Mouse (Mus musculus) embryonic facial prominence, embryonic 12.5 days (tissue): Measurements from ENCODE around the gene Nop16. TPM values are rescaled to one million over a fixed set of nuclear protein-coding genes. Genes with fewer than 3 reads are reported as not detected.

Experiments used
- ATAC-seq: fragments of 200-750 bp; cut with Nextera tagmentation; 2 replicates; pipeline ENCODE4 v1.8.0; 2017; ENCODE audit not compliant: insufficient number of reproducible peaks, insufficient read depth, low FRiP score, low TSS enrichment
- H3K27ac ChIP-seq: fragments of 300-500 bp; sonication (generic); 2 replicates; pipeline ENCODE4 v1.5.1; 2016; ENCODE audit warnings: mild to moderate bottlenecking
- H3K27me3 ChIP-seq: fragments of 300-500 bp; sonication (generic); 2 replicates; pipeline ENCODE4 v1.6.1; 2016; ENCODE audit warnings: mild to moderate bottlenecking, moderate library complexity
- H3K36me3 ChIP-seq: fragments of 300-500 bp; sonication (generic); 2 replicates; pipeline ENCODE4 v1.6.1; 2016; ENCODE audit warnings: mild to moderate bottlenecking
- H3K4me1 ChIP-seq: fragments of 300-500 bp; sonication (generic); 2 replicates; pipeline ENCODE4 v1.6.1; 2016
- H3K4me2 ChIP-seq: fragments of 300-500 bp; sonication (generic); replicated peaks from 2 replicates; pipeline ENCODE4 v1.6.1; 2016; ENCODE audit warnings: mild to moderate bottlenecking, moderate library complexity
- H3K4me3 ChIP-seq: fragments of 300-500 bp; sonication (generic); 2 replicates; pipeline ENCODE4 v1.5.1; 2016; ENCODE audit warnings: mild to moderate bottlenecking
- H3K9ac ChIP-seq: fragments of 300-500 bp; sonication (generic); 2 replicates; pipeline ENCODE4 v1.6.1; 2016; ENCODE audit warnings: mild to moderate bottlenecking, moderate library complexity
- H3K9me3 ChIP-seq: fragments of 300-500 bp; sonication (generic); 2 replicates; pipeline ENCODE4 v1.6.1; 2016; ENCODE audit warnings: mild to moderate bottlenecking, moderate library complexity
- WGBS: fragments of 180-500 bp; shearing (Covaris S2); methylation state at CpG from one replicate; pipeline ENCODE4 v1.1.7; 2016; 5-methylcytosine and 5-hydroxymethylcytosine counted together
- microRNA-seq: library from miRNA; unstranded; fragments of <30 nt; microRNA quantifications from one replicate; pipeline ENCODE4, GENCODE M21; 2017
- polyA plus RNA-seq: library from polyadenylated mRNA; unstranded; fragments of >200 nt; fragmentation: Nextera tagmentation; extraction: Ambion mirVana; gene quantifications from 2 replicates; pipeline ENCODE4 v1.2.1, GENCODE M21; 2016

Gene Nop16
- polyA plus RNA-seq, 1 experiment from 2014 or later, result 85.7 TPM

- Histone ChIP-seq H3K36me3 (peaks cover 88% of the 10 kb centered on the region), H3K27ac (no peak overlapping the region), H3K27me3 (no peaks in the 10 kb centered on the region), H3K4me1 (no peaks in the 10 kb centered on the region), H3K9ac (no peak overlapping the region), H3K9me3 (no peaks in the 10 kb centered on the region), H3K4me2 (no peak overlapping the region), H3K4me3 (no peak overlapping the region)
- ATAC-seq, result no peak
- 86% methylated on average over 3 of the region's 3 CpGs for WGBS
Observed at GRCm38 (mm10) chr13:54556796-54557195, 33.1 kb downstream of the Nop16 start.

GRCm38 (mm10) chr13:54556176-54556575 is 33.7 kb downstream of the Nop16 start:
- peaks cover 88% of the 10 kb centered on the region for H3K36me3 ChIP-seq
- no peak for ATAC-seq
- 94% methylated on average over 9 of the region's 9 CpGs for WGBS

GRCm38 (mm10) chr13:54548036-54548435 is 41.9 kb downstream of the Nop16 start:
- Histone ChIP-seq H3K9ac (no peak overlapping the region), H3K4me2 (no peak overlapping the region), H3K36me3 (peaks cover 66% of the 10 kb centered on the region), H3K4me1 (no peaks in the 10 kb centered on the region), H3K9me3 (no peaks in the 10 kb centered on the region), H3K4me3 (no peak overlapping the region), H3K27me3 (no peaks in the 10 kb centered on the region), H3K27ac (no peak overlapping the region)
- 84% methylated on average over 7 of the region's 7 CpGs for WGBS
- no peak for ATAC-seq

More at GRCm38 (mm10) chr13:54556176-54556575, 33.7 kb downstream of the Nop16 start:
- no peaks in the 10 kb centered on the region for H3K9me3 ChIP-seq
- no peak overlapping the region for H3K9ac ChIP-seq
- H3K4me3 ChIP-seq, result no peak overlapping the region
- H3K27me3 ChIP-seq, result no peaks in the 10 kb centered on the region
- no peaks in the 10 kb centered on the region for H3K4me1 ChIP-seq
- H3K27ac ChIP-seq, result no peak overlapping the region
- H3K4me2 ChIP-seq, result no peak overlapping the region

Small RNAs within 50 kb of the gene (microRNA-seq; reads per million reads assigned to microRNA genes)
- gene Gm24195, result not detected

Other genes starting within 250 kb of the Nop16 start
- gene Cplx2, start 218.7 kb downstream of the Nop16 start, polyA plus RNA-seq, result 8.3 and 8.4 TPM in 2 replicates
- 142 and 149 TPM in 2 replicates for gene Thoc3, start 121.2 kb downstream of the Nop16 start, polyA plus RNA-seq
- 20.2 and 21.1 TPM in 2 replicates for gene Simc1, start 86.3 kb downstream of the Nop16 start, polyA plus RNA-seq
- gene 4833439L19Rik, start 24.7 kb downstream of the Nop16 start, polyA plus RNA-seq, result 168 and 169 TPM in 2 replicates
- 35.9 and 36.8 TPM in 2 replicates for gene Arl10, start 15.1 kb downstream of the Nop16 start, polyA plus RNA-seq
- gene Higd2a, start 117 bp upstream of the Nop16 start, polyA plus RNA-seq, result 170 and 175 TPM in 2 replicates
- 27.5 and 28.0 TPM in 2 replicates for gene Cltb, start 21.3 kb upstream of the Nop16 start, polyA plus RNA-seq
- 86.6 and 92.4 TPM in 2 replicates for gene Faf2, start 31.7 kb upstream of the Nop16 start, polyA plus RNA-seq
- 58.0 and 65.3 TPM in 2 replicates for gene Rnf44, start 103.8 kb upstream of the Nop16 start, polyA plus RNA-seq
- 0.05 and 0.06 TPM in 2 replicates for gene Cdhr2, start 111.4 kb upstream of the Nop16 start, polyA plus RNA-seq
- 2.1 and 4.2 TPM in 2 replicates for gene Gprin1, start 159.8 kb upstream of the Nop16 start, polyA plus RNA-seq
- 0.27 and 0.37 TPM in 2 replicates for gene Sncb, start 176.5 kb upstream of the Nop16 start, polyA plus RNA-seq
- not detected in 2 replicates for gene Eif4e1b, start 193.9 kb upstream of the Nop16 start, polyA plus RNA-seq
- 9.9 and 13.2 TPM in 2 replicates for gene Tspan17, start 199.3 kb upstream of the Nop16 start, polyA plus RNA-seq